Mouse (Mus musculus) liver, embryonic 14.5 days (tissue): ENCODE measurements around the gene Fam89b. TPM values are rescaled to one million over a fixed set of nuclear protein-coding genes. Genes with fewer than 3 reads are reported as not detected.
"Not testable (repeated sequence)": the region's sequence is repeated elsewhere in the genome, so short reads cannot be mapped to it uniquely, and the experiment has no call there.

Experiments
- ATAC-seq: fragments of 200-750 bp; cut with Nextera tagmentation; 2 replicates; pipeline ENCODE4 v1.8.0; 2017; ENCODE audit warnings: moderate number of reproducible peaks, mild to moderate bottlenecking, moderate library complexity; ENCODE audit not compliant: insufficient read depth
- DNase-seq, 3 experiments: peaks; one replicate each; pipeline ENCODE4 v3.0.0-alpha.2; 2012 to 2013; ENCODE audit warnings: low read depth in 3 of 3, low spot score in 3 of 3
- H3K27ac ChIP-seq: fragments of 300-500 bp; sonication (generic); 2 replicates; pipeline ENCODE4 v1.5.1; 2014; ENCODE audit warnings: moderate library complexity, mild to moderate bottlenecking, control low read depth, inconsistent platforms
- H3K27me3 ChIP-seq: fragments of 300-500 bp; sonication (generic); 2 replicates; pipeline ENCODE4 v1.6.1; 2014; ENCODE audit warnings: mild to moderate bottlenecking, low read length, moderate library complexity; ENCODE audit not compliant: control insufficient read depth, insufficient read depth
- H3K36me3 ChIP-seq: fragments of 300-500 bp; sonication (generic); replicated peaks from 2 replicates; pipeline ENCODE4 v1.6.1; 2014; ENCODE audit warnings: low read depth; ENCODE audit not compliant: control insufficient read depth, insufficient read depth
- H3K4me1 ChIP-seq, 2 experiments: fragments of 200-500 bp in 1 of 2; fragments of 300-500 bp in 1 of 2; sonication (generic) in 1 of 2; replicated peaks; 2 replicates each; pipeline ENCODE4 v1.6.1; 2012 to 2014; ENCODE audit warnings: antibody characterized with exemption in 1 of 2, inconsistent platforms in 1 of 2, low read length in 1 of 2; ENCODE audit not compliant: control insufficient read depth in 2 of 2, insufficient read depth in 2 of 2
- H3K4me2 ChIP-seq: fragments of 300-500 bp; sonication (generic); 2 replicates; pipeline ENCODE4 v1.6.1; 2014; ENCODE audit warnings: low read depth, mild to moderate bottlenecking, control low read depth, moderate library complexity
- H3K4me3 ChIP-seq, 2 experiments: fragments of 200-500 bp in 1 of 2; fragments of 300-500 bp in 1 of 2; sonication (generic) in 1 of 2; 2 replicates each; pipeline ENCODE4 v1.5.1; 2012 to 2014; ENCODE audit warnings: low read depth in 2 of 2, low read length in 2 of 2, mild to moderate bottlenecking in 2 of 2, control low read depth in 1 of 2, inconsistent platforms in 1 of 2, moderate library complexity in 1 of 2; ENCODE audit not compliant: insufficient read depth in 1 of 2
- H3K9ac ChIP-seq: fragments of 300-500 bp; sonication (generic); replicated peaks from 2 replicates; pipeline ENCODE4 v1.6.1; 2014; ENCODE audit warnings: mild to moderate bottlenecking, control low read depth, moderate library complexity
- H3K9me3 ChIP-seq: fragments of 300-500 bp; sonication (generic); 2 replicates; pipeline ENCODE4 v1.6.1; 2016; ENCODE audit warnings: low read length, mixed read lengths; ENCODE audit not compliant: control insufficient read depth
- CTCF ChIP-seq: IDR thresholded peaks from 2 replicates; pipeline ENCODE4 v1.5.1; 2016; ENCODE audit warnings: antibody characterized with exemption, low read depth, control low read depth
- EP300 ChIP-seq: IDR thresholded peaks from 2 replicates; pipeline ENCODE4 v1.6.1; 2016; ENCODE audit warnings: antibody characterized with exemption, low read depth
- WGBS: fragments of 180-500 bp; shearing (Covaris S2); extraction: QIAGEN DNeasy Blood & Tissue Kit; methylation state at CpG from one replicate; pipeline ENCODE4 v1.1.7; 2014; ENCODE audit not compliant: insufficient replicate concordance; 5-methylcytosine and 5-hydroxymethylcytosine counted together
- polyA plus RNA-seq, 2 experiments: library from polyadenylated mRNA; depleted of rRNA in 1 of 2; stranded (reverse) in 1 of 2; unstranded in 1 of 2; fragments of >200 nt; fragmentation: Nextera tagmentation in 1 of 2; extraction: Ambion mirVana in 1 of 2; gene quantifications; 2 replicates each; pipeline versions ENCODE4 v1.2.1 to v1.2.3; 2012 to 2014

The Fam89b gene
- polyA plus RNA-seq, 2 experiments = 41.0 to 44.0 TPM

DNA sequence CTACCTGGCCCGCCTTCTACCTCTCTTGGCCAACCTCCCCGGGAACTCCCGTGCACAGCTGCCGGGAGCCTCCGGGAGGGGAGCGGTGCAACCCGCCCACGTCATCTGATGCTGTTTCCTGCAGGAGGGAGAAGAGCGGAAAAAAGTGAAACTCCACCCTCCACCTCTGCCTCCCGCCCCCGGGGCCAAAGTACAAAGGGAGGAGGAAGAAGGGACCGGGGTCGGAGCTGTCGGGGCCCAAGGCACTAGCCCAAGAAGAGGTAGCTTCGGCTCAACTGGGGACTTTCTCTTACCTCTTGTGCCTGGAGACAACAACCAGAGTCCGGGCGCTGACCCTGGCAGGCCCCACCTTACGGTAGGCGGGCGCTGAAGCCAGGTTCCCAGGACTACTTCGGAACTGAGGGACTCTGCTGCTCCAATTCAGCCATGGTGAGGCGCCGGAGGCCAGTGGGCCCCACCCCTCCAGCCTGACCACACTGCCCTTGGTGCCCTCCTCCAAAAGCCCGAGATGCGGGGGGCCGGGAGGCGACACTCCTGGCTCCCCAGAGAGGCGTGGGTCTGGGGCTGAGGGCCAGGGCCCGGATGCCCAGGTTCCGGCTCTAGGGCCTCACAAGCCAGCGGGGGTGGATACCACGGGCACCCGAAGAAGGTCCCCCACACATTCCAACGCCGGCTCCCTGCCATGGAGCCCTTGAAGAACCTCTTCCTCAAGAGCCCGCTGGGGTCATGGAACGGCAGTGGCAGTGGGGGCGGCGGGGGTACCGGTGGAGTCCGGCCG, 39.7 kb downstream of the Fam89b start:
- Histone ChIP-seq H3K27ac (peak overlapping the region; percentile 91), H3K4me3 (peak overlapping the region; percentile 93 to 98), H3K4me1 (peaks cover 17 to 19% of the 10 kb centered on the region in 2 experiments), H3K27me3 (no peaks in the 10 kb centered on the region), H3K9ac (peak overlapping the region; percentile 92), H3K4me2 (peak overlapping the region; percentile 100), H3K9me3 (no peaks in the 10 kb centered on the region), H3K36me3 (peaks cover 27% of the 10 kb centered on the region)
- DNase-seq = peak; percentile 81 to 87 (median 82)
- TF ChIP-seq CTCF (0 out of 2 replicates have a peak, but pooled peaks have one; percentile 2), EP300 (no peak; the same call in 1 of the 2 replicates)
- peak; percentile 66 for ATAC-seq
- 4% methylated on average over 42 of the region's 42 CpGs for WGBS

DNA sequence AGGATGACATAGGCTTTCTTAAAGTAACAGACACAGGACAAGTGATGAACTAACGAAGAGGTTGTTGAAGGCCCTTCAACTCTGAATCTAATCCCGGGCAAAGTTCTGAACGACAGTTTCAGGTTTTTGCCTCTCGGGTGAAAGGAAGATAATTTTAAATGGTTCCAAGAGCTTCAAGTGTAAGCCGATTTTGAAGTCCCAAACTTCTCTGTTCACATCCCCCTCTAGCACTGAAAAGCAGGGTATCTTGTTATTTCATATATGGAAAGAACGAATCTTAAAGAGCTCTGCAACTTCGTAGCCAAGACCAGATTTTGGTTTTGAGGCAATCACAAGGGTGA, 40.4 kb downstream of the Fam89b start:
- peaks cover 29% of the 10 kb centered on the region for H3K36me3 ChIP-seq
- H3K9ac ChIP-seq = peak overlapping the region; percentile 92
- H3K4me1 ChIP-seq = peaks cover 17 to 19% of the 10 kb centered on the region in 2 experiments
- no peaks in the 10 kb centered on the region for H3K27me3 ChIP-seq
- peak overlapping the region; percentile 100 for H3K4me2 ChIP-seq
- H3K9me3 ChIP-seq = no peaks in the 10 kb centered on the region
- no peak for ATAC-seq
- peak overlapping the region; percentile 93 to 98 for H3K4me3 ChIP-seq
- under 1% methylated on average over 7 of the region's 7 CpGs for WGBS
- TF ChIP-seq EP300 (no peak), CTCF (no peak)
- no peak for DNase-seq
- peak overlapping the region; percentile 91 for H3K27ac ChIP-seq

DNA sequence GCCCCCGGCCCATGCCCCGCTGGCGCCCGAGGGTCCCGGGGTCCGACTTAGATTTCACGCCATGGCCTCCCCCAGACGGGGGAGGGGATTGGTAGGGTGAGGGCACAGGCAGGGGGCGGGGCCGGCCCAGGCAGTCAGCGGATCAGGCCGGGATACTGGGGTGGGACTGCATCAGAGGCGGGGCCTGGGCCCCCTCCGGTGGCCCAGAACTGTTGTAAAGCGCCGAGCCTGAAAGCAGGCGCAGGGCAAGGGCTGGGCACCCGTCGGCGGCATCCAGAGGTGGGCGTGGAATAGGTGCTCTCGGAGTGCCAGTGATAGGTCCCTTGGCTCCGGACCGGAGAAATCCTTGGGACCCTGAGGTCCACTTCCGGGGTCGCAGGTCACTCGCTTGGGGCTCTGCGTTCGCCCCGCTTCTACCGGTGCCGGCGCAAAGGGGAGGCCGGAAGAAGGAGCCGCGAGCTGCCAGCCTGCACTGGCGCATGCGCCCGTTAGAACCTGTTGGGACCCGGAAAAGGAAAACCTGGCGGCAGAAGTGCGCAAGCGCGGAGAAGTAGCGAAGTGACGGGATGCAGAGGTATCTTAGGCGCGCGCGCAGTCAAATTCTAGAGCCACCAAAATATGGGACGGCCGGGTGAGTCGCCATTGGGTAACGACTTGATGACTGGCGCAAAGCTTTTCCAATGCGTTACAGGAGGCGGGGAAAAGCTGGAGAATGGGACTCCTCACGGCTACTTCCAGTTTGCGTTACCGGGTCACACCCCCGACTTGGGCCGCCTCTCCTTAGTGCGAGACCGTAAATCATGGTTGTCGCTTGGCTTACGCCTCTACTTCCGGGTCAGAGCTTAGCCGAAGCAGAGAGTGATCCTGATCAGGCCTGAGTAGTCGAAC, 41.0 kb downstream of the Fam89b start, which contains the start of the genes Map3k11 and Pcnx3:
Gene Map3k11 (plus strand): TSS at position 543 of the 888 bp plus-strand sequence.
Gene Pcnx3 (minus strand): TSS at position 709 of the 888 bp plus-strand sequence.
- Histone ChIP-seq H3K4me3 (peak within 1 kb of the TSS; percentile 93 to 98), H3K9me3 (no peaks in the 10 kb centered on the region), H3K27me3 (no peaks in the 10 kb centered on the region), H3K4me2 (peak within 1 kb of the TSS; percentile 100), H3K9ac (peak within 1 kb of the TSS; percentile 92), H3K36me3 (peaks cover 35% of the 10 kb centered on the region), H3K4me1 (peaks cover 17 to 19% of the 10 kb centered on the region in 2 experiments), H3K27ac (peak within 1 kb of the TSS; percentile 91)
- TF ChIP-seq EP300 (no peak), CTCF (peak; percentile 49; the same call in 1 of the 2 replicates)
- WGBS = under 1% methylated on average over 69 of the region's 69 CpGs
- peak; percentile 84 for ATAC-seq
- DNase-seq = peak; percentile 94 to 96 (median 95)

DNA sequence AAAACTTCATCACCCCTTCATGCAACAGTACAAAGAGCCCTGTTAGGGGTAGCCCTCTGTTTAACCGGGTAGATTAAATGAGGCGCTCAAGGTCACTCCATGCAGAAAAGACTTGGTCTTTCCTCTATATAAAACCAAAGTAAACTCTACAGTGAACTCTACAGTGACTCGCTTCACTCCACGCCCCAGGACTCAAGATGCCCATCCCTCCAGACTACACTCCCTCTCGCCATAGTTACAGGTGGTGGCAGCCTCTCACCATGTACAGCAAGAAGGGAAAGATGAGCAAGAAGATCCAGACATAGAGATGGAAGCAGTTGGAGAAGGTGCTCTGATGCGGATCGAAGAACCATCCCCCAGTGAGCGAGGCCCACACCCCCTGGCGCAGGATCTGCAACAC, 41.7 kb downstream of the Fam89b start:
- peaks cover 36% of the 10 kb centered on the region for H3K36me3 ChIP-seq

DNA sequence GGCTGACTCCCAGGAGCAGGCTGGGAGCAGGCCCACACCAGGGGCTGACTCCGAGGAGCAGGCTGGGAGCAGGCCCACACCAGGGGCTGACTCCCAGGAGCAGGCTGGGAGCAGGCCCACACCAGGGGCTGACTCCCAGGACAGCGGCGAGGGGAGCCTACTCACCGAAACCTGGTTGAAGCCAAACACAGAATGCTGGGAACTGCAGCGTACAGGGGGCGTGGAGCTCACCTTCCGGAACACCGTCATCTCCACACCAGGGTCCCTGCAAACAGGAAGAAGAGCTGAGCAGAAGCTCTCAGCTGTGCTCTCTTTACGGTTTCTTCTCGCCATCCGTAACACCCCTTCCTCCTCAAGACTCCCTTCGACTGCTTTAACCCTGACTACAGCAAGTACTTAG, 42.5 kb downstream of the Fam89b start:
- not testable (repeated sequence) for H3K27me3 ChIP-seq, H3K9me3 ChIP-seq, DNase-seq, ATAC-seq
- 81% methylated on average over 12 of the region's 12 CpGs for WGBS
- peak overlapping the region; percentile 92; the same call in 1 of the 2 replicates for H3K9ac ChIP-seq
- peak overlapping the region; percentile 91 for H3K27ac ChIP-seq
- peaks cover 17 to 19% of the 10 kb centered on the region in 2 experiments for H3K4me1 ChIP-seq
- H3K4me2 ChIP-seq = peak overlapping the region; percentile 100
- H3K36me3 ChIP-seq = peaks cover 39% of the 10 kb centered on the region
- peak overlapping the region; percentile 93 to 98 for H3K4me3 ChIP-seq

More for the DNA sequence above, 41.7 kb downstream of the Fam89b start:
- Histone ChIP-seq H3K4me2 (peak overlapping the region; percentile 100), H3K4me1 (peaks cover 17 to 19% of the 10 kb centered on the region in 2 experiments), H3K9ac (peak overlapping the region; percentile 92), H3K27me3 (no peaks in the 10 kb centered on the region), H3K4me3 (peak overlapping the region; percentile 93 to 98), H3K9me3 (no peaks in the 10 kb centered on the region), H3K27ac (peak overlapping the region; percentile 91)
- WGBS = 26% methylated on average over 9 of the region's 9 CpGs
- DNase-seq (no peak), ATAC-seq (no peak)
- TF ChIP-seq CTCF = no peak
- no peak for TF ChIP-seq EP300
